ENCODE assay signal across 8 mouse cellular contexts in genomic region chr4:40279276-40279900, GRCm38 (mm10). TPM values are rescaled to one million over a fixed set of nuclear protein-coding genes. Genes with fewer than 3 reads are reported as not detected.
A peak's percentile ranks its signal among the peaks of the same experiment; 100 is the strongest.
DNase-seq lines count a peak whose midpoint lies in the region; ATAC-seq and TF ChIP-seq lines count a peak whose summit lies in the region.

Gene Ndufb6, minus strand, starts transcription at chr4:40279421.

- peaks cover 15% of the 10 kb centered on the region; the same call in 1 of the 2 replicates for H3K36me3 ChIP-seq in hindbrain, postnatal 0 days (ENCODE audit: insufficient read depth, low read length)

- peak within 1 kb of the TSS; percentile 100 for H3K4me3 ChIP-seq in gastrocnemius, adult 2 months
- peak within 1 kb of the TSS; percentile 79 for H3K4me3 ChIP-seq in hindbrain, postnatal 0 days (ENCODE audit: low read length)
- peak within 1 kb of the TSS; percentile 99 for H3K4me3 ChIP-seq in left cerebral cortex, adult 2 months

- H3K27ac ChIP-seq in gastrocnemius, adult 2 months, result peak within 1 kb of the TSS; percentile 95
- peak within 1 kb of the TSS; percentile 75 for H3K27ac ChIP-seq in hindbrain, postnatal 0 days
- H3K27ac ChIP-seq in left cerebral cortex, adult 2 months, result peak within 1 kb of the TSS; percentile 90

- H3K9me3 ChIP-seq in hindbrain, postnatal 0 days (ENCODE audit: low read length), result no peaks in the 10 kb centered on the region

- peak; percentile 98 for ATAC-seq in hindbrain, postnatal 0 days
- ATAC-seq in megakaryocyte, adult 5-6 weeks (ENCODE audit: poor library complexity, severe bottlenecking), result peak; percentile 99

- intact Hi-C loops in gastrocnemius, adult 2 months (cut with DNase I), result loop anchor here (1.0 to 5.0 kb wide), 3 partner anchors 10 to 137 kb away; partner anchors contain the start of genes Aco1, Ddx58, Smim27 and Topors
- intact Hi-C loops in left cerebral cortex, adult 2 months (cut with DNase I), result loop anchor here (1.0 to 10.0 kb wide), 3 partner anchors 10 to 665 kb away; partner anchors contain the start of genes Bag1, Chmp5, Smim27 and Topors

- H3K9ac ChIP-seq in hindbrain, postnatal 0 days (replicated peaks; ENCODE audit: low read length), result peak within 1 kb of the TSS; percentile 72

- H3K27me3 ChIP-seq in hindbrain, postnatal 0 days (ENCODE audit: insufficient read depth, low read length), result no peaks in the 10 kb centered on the region

- no peaks in the 10 kb centered on the region for H3K4me1 ChIP-seq in hindbrain, postnatal 0 days (ENCODE audit: insufficient read depth, low read length)

- peak within 1 kb of the TSS; percentile 78 for H3K4me2 ChIP-seq in hindbrain, postnatal 0 days (ENCODE audit: low read depth, low read length)

- WGBS in hindbrain, postnatal 0 days, result under 1% methylated on average over 36 of the region's 36 CpGs

- no peak for TF ChIP-seq CTCF in gastrocnemius, adult 2 months (IDR thresholded peaks at IDR 0.05)
- no peak for TF ChIP-seq CTCF in hindbrain, postnatal 0 days (IDR thresholded peaks at IDR 0.05; ENCODE audit: low read depth)
- no peak for TF ChIP-seq CTCF in left cerebral cortex, adult 2 months (IDR thresholded peaks at IDR 0.05)

- DNase-seq in WW6 (ENCODE audit: low read depth, low spot score), result peak; percentile 95
- DNase-seq in cerebellum, postnatal 4 days (ENCODE audit: low spot score in 2 of 2), result peak; percentile 95 to 98
- DNase-seq in gastrocnemius, adult 2 months, result peak; percentile 97
- peak; percentile 98 for DNase-seq in hindbrain, postnatal 0 days (ENCODE audit: low spot score)
- peak; percentile 94 to 95 for DNase-seq in left cerebral cortex, adult 2 months (ENCODE audit: extremely low spot score in 1 of 2, low spot score in 2 of 2)
- peak; percentile 94 for DNase-seq in right cerebral cortex, adult 2 months (ENCODE audit: low spot score in 2 of 2)
- peak; percentile 95 for DNase-seq in urinary bladder, postnatal 14 days (ENCODE audit: low spot score)

RNA-seq across cellular contexts. Expression of gene Ndufb6, which starts in this region (rescaled TPM):
- 100 to 1,000 TPM; 249 to 333 TPM for total RNA-seq in gastrocnemius, adult 2 months (2021)
- 180 TPM in 2 replicates for total RNA-seq in hindbrain, postnatal 0 days (2014; rRNA removed)
- 453 and 456 TPM in 2 replicates for polyA plus RNA-seq in hindbrain, postnatal 0 days (2015; fragmentation: Nextera tagmentation; extraction: Ambion mirVana)
- total RNA-seq in left cerebral cortex, adult 2 months (2021), result 100 to 1,000 TPM; 164 to 187 TPM
- total RNA-seq in megakaryocyte, adult 5-6 weeks (2015), result 107 and 117 TPM in 2 replicates
- 33.3 and 47.0 TPM in 2 replicates for total RNA-seq in megakaryocyte, adult 5-6 weeks (2017)

Comparison
In these comparisons a context has a peak if more than half of its experiments do, and no peak if none do; other contexts are left out.
1. Peak in every context shown above with its lines: DNase-seq, ATAC-seq, H3K4me3 ChIP-seq and H3K27ac ChIP-seq.